Mouse (Mus musculus) cortical plate, adult 2 months (tissue): Measurements from ENCODE around the gene Nfatc2. TPM values are rescaled to one million over a fixed set of nuclear protein-coding genes. Genes with fewer than 3 reads are reported as not detected.

Experiments used
- H3K27ac ChIP-seq: fragments of 200-500 bp; 2 replicates; pipeline ENCODE4 v1.5.1; 2012; ENCODE audit warnings: low read length, control low read depth, inconsistent platforms; ENCODE audit not compliant: insufficient read depth
- H3K4me1 ChIP-seq: fragments of 200-500 bp; 2 replicates; pipeline ENCODE4 v1.6.1; 2011; ENCODE audit warnings: low read length; ENCODE audit not compliant: control insufficient read depth, insufficient read depth
- H3K4me3 ChIP-seq: fragments of 200-500 bp; 2 replicates; pipeline ENCODE4 v1.5.1; 2011; ENCODE audit warnings: mild to moderate bottlenecking, low read length, control low read depth; ENCODE audit not compliant: insufficient read depth
- CTCF ChIP-seq: fragments of 200-500 bp; IDR thresholded peaks from 2 replicates; pipeline ENCODE4 v1.5.1; 2011; ENCODE audit warnings: mild to moderate bottlenecking, control low read depth, low read length; ENCODE audit not compliant: insufficient read depth; ENCODE audit errors: extremely low read depth
- POLR2A ChIP-seq: fragments of 200-500 bp; IDR thresholded peaks from 2 replicates; pipeline ENCODE4 v1.6.1; 2011; ENCODE audit warnings: mild to moderate bottlenecking, low read length, control low read depth; ENCODE audit not compliant: insufficient read depth; ENCODE audit errors: extremely low read depth
- polyA plus RNA-seq: library from polyadenylated mRNA; depleted of rRNA; stranded (reverse); fragments of >200 nt; gene quantifications from 2 replicates; pipeline ENCODE4 v1.2.3, GENCODE M21; 2012

Nfatc2 gene
- polyA plus RNA-seq, 1 experiment, result 8.0 TPM

GRCm38 (mm10) chr2:168584408-168584807 is 17.0 kb downstream of the Nfatc2 start:
- no peak overlapping the region for H3K27ac ChIP-seq
- H3K4me1 ChIP-seq, result no peaks in the 10 kb centered on the region; the same call in 1 of the 2 replicates
- TF ChIP-seq POLR2A (no peak), CTCF (no peak)
- H3K4me3 ChIP-seq, result no peak overlapping the region

- Histone ChIP-seq H3K27ac (no peak overlapping the region), H3K4me1 (no peaks in the 10 kb centered on the region), H3K4me3 (no peak overlapping the region)
- TF ChIP-seq POLR2A (no peak), CTCF (no peak)
Observed at GRCm38 (mm10) chr2:168583084-168583483, 18.4 kb downstream of the Nfatc2 start.

- no peaks in the 10 kb centered on the region for H3K4me1 ChIP-seq
- no peak for TF ChIP-seq POLR2A
- TF ChIP-seq CTCF, result no peak
- H3K27ac ChIP-seq, result no peak overlapping the region
- H3K4me3 ChIP-seq, result no peak overlapping the region
Observed at GRCm38 (mm10) chr2:168581207-168581854, 20.1 kb downstream of the Nfatc2 start.

DNA sequence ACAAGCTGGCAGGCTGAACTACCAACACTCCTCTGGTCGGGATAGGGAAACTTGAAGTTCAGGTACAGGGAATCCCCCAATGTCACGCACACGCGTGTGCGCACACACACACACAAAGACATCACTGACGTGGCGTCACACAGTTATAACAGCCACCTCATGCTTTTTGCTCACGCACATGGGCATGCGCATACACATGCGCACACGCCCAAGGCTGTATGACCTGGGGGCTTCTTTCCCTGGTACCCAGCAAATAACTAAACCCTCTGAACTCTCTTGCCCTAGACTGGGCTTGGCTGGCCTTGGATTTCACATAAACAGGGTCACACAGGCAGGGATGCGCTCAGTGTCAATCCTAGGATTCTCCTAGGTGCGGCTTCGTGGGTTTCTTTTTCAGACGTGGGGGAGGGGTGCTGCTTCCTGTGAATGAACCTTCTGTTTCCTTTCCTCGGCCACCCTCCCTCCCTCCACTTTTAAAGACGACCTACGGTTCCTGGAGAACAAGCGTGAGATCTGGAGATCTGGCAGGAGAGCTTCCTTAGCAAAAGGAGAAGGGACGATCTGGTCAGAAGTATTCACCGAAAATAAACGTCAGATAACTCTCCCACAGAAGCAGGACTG is 21.1 kb downstream of the Nfatc2 start:
- no peak overlapping the region for H3K27ac ChIP-seq
- TF ChIP-seq POLR2A (no peak), CTCF (no peak)
- H3K4me3 ChIP-seq, result no peak overlapping the region
- H3K4me1 ChIP-seq, result no peaks in the 10 kb centered on the region

GRCm38 (mm10) chr2:168579601-168580130 is 21.8 kb downstream of the Nfatc2 start:
- Histone ChIP-seq H3K4me1 (no peaks in the 10 kb centered on the region), H3K4me3 (no peak overlapping the region), H3K27ac (no peak overlapping the region)
- TF ChIP-seq CTCF, result no peak
- no peak for TF ChIP-seq POLR2A

- TF ChIP-seq POLR2A, result no peak
- no peak for TF ChIP-seq CTCF
- H3K4me3 ChIP-seq, result no peak overlapping the region
- H3K4me1 ChIP-seq, result no peaks in the 10 kb centered on the region
- no peak overlapping the region for H3K27ac ChIP-seq
Observed at GRCm38 (mm10) chr2:168579109-168579508, 22.3 kb downstream of the Nfatc2 start.

DNA sequence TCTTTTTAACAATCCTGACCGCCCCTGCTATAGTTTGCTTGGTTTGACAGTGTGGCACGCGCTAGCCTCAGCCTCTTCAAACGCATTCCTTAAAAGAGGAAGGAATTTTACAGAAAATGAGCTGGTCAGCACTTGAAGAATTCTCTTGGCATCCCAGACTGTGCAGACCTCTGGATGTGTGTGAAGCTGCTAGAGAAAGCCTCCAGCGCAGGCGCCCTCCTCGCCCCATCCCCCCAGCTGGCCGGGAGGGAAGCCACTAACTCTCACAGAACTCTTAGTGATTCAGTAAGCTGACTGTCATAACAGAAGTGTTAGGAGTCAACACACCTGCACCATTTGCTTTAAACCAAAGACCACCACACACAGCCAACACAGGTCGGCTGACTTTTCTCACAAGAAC is 23.3 kb downstream of the Nfatc2 start:
- Histone ChIP-seq H3K27ac (no peak overlapping the region), H3K4me1 (no peaks in the 10 kb centered on the region), H3K4me3 (no peak overlapping the region)
- no peak for TF ChIP-seq POLR2A
- no peak for TF ChIP-seq CTCF

GRCm38 (mm10) chr2:168577381-168577780 is 24.1 kb downstream of the Nfatc2 start:
- no peak overlapping the region for H3K27ac ChIP-seq
- no peak for TF ChIP-seq CTCF
- TF ChIP-seq POLR2A, result no peak
- H3K4me3 ChIP-seq, result no peak overlapping the region
- no peaks in the 10 kb centered on the region for H3K4me1 ChIP-seq

DNA sequence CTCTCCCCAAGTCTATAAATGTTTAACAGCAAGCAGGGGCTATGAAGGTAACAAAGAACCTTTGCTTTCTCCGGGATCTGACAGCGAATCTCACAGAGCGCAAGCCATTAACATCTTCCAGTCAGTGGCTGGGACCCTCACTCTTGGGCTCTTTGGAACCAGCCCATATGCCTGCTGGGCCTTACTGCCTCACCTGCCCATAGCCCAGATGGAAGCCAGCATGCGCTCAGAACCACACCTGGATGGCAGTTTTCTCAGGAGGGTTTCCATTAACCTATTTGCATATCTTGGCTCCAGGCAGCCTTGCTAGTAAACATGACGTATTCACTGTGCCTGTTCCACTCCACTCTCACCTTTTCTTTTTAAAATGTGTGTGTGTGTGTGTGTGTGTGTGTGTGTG is 25.6 kb downstream of the Nfatc2 start:
- Histone ChIP-seq H3K4me1 (no peaks in the 10 kb centered on the region), H3K27ac (no peak overlapping the region), H3K4me3 (no peak overlapping the region)
- TF ChIP-seq CTCF, result no peak
- no peak for TF ChIP-seq POLR2A

DNA sequence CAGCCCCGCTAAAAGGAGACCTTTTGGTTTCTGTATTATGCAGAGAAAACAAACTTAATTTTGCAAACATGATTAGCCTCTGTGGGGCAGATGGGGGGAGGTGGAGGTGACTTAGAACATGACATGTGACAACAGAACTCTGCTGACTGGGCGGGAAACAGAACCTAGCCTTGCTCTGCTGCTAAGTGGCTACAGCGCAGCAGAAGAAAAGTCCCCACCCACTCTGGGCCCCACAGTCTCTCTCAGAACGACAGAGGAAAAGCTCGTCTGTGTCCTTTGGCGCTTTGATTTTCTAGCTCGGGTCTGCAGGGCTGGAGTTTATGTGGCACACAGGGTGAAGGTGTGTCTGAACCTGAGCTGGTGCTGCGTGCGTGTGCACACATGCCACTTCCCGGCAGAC is 26.5 kb downstream of the Nfatc2 start:
- no peaks in the 10 kb centered on the region for H3K4me1 ChIP-seq
- H3K4me3 ChIP-seq, result no peak overlapping the region
- no peak for TF ChIP-seq POLR2A
- no peak for TF ChIP-seq CTCF
- H3K27ac ChIP-seq, result no peak overlapping the region
